Mouse (Mus musculus) erythroblast, embryonic 14.5 days (primary cell): ENCODE data around the gene Trmt1l.

Experiments
- GATA1 ChIP-seq: IDR thresholded peaks from 2 replicates; pipeline ENCODE4 v1.6.1; 2012; ENCODE audit warnings: low read length, inconsistent platforms, mixed read lengths
- TAL1 ChIP-seq: IDR thresholded peaks from 3 replicates; pipeline ENCODE4 v1.6.1; 2012; ENCODE audit warnings: low read length, inconsistent platforms, mixed read lengths

GRCm38 (mm10) chr1:151500531-151501361, 72.4 kb downstream of the Trmt1l start, which contains the start of gene Rnf2:
- TF ChIP-seq TAL1 (no peak), GATA1 (no peak)
